Mouse (Mus musculus) retina, adult 2 months (tissue): ENCODE data around the gene Cxcl13.

Experiments used
- DNase-seq: peaks from one replicate; pipeline ENCODE4 v3.0.0-alpha.2; 2012; ENCODE audit warnings: low read depth, low spot score

The Cxcl13 gene

DNA sequence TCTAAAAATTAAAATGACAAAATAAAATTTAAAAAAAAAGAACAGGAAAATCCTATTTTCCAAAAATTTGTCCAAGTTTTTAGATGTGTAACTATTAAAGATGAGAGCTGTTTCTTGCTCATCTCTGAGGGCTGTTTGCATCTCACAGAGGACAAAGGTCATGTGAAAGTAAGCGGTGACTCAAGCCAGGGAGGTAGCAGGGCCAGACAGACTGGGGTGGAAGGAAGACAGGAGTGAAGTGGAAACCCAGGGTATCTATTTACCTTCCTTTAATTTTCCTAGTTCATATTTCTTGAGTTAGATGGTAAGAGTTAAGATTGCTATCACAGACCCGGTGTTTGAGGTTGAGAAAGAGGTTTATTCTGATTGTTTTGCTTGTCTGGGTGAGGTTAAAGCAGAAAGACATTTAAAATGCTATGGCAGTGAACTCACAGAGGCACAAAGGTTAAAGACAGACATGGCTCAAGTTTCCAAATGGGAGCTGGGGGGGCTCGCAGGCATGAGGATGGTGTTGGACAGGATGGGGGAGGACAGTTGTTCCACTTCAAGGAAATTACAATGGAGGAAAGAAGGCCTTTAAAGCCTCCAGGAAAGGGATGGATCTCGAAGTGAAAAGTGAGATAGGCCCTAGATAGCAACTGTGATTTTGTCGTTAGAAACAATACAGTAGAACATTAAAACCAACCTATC lies 27.2 kb downstream of the Cxcl13 start:
- DNase-seq = no peak

DNA sequence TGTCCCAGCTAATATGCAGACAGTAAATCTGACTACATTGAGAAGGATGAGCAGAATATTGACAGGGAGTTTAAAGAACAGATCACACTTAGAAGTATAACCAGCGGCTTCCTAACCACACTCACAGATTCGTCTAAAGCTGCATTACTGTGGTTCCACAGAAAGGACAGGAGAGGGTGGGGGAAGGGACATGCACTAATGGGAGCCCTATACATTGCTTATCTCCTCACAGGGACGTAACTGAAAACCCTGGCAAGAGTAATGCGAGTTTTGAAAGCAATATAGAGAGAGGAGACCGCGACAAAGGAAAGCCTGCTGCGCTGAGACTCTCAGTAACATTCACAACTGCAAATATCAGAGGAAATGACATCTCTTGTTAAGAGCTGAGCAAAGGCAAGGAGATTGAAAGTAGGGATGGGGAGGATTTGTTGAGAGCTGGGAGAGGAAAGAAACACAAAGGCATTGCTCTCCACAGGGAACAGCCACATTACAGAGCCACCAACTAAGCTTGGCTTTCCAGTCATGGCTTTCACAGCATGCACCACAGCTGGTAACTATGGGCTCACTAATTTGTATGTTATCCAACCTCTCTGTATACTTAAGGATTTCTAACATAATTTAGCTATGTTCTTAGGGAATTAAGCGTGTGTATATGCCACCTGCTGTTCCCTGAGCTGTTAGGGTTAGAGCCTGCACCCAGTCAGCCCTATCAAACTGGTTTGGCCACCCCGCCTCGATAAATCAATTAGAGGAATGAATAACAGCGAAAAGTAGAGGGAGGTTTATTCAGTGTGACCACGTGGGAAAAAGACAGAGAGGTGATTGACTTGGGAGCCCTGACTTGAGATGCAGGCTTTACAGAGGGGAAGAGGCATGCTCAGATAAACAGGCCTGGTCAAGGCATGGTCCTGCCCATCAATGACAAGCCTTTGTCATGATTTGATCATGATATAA lies 34.9 kb downstream of the Cxcl13 start:
- DNase-seq = no peak

DNA sequence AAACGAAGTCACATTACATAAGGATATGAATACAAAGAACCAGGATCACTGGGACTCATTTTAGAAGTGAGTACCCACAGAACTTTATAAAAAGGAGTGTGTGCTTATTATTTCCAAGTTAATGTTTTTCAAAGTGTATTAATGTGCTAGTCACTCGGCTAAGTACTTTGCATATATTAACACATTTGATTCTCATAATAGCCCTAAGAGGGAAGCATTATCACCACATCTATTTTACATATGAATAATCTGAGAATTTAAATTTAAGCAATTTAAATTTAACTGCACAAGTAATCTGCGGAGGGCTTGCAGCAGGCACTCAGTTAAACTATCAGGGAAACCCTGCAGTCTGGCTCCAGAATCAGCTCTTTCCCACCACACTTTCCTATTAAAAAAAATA lies 40.5 kb downstream of the Cxcl13 start:
- DNase-seq = no peak

DNA sequence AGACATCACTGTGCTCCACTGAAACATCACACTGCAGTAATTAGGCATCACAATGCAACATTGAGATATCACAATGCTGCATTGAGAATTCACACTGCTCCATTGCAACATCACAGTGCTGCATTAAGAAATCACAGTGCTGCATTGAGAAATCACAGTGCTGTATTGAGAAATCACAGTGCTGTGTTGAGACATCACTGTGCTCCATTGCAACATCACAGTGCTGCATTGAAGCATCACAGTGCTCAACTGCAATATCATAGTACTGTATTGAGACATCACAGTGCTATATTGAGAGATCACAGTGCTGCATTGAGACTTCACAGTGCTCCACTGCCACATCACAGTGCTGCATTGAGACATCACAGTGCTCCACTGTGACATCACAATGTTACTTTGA lies 46.6 kb downstream of the Cxcl13 start:
- DNase-seq = no peak

DNA sequence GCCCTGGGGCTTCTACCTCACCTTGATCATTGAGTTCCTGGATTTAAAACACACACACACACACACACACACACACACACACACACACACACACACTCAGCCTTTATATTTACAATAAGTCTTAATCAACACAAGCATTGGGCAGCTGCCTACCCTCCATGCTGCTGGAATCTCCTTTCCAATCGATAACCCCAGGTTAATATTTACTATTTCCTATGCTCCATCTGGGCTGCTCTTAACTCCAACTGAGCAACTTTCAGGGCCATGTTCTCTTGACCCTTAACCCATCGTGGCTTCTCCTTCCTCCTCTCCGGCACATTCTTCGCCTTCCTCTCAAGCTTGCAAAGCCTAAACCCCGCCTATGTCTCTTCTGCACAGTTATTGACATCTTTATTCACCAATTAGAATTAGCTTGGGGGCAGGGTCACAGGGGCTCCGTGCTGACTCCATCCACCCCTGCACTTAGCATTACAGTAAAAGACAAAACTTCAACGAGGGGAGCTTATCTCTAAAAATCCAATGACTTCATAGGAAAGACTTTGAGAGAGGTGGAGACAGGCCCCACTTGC lies 51.6 kb downstream of the Cxcl13 start:
- no peak for DNase-seq

DNA sequence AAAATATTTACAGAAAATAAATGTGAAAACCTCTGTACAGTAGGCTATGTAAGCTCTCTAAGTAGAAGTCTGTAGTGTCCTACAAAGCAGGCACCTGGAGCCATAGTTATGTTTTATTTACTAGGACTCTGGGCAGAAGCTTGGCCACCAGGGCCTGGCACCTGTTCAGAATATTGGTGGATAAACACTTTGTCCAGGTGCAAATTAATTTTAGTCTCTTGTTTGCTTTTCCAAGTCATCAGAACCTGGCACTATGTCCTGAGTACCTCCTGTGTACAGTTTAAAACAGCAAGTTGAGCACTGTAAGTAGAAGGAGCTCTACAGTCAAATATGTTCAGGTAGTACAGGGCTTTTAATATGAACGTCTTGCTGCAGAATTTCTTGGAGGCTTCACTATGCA lies 52.3 kb downstream of the Cxcl13 start:
- no peak for DNase-seq
